Mouse (Mus musculus): ENCODE data around the gene Tspan12.

Gene Tspan12

GRCm38 (mm10) chr6:21787274-21787673, 65.0 kb downstream of the Tspan12 start:
- DNase-seq (ENCODE audit: inconsistent age in 2 of 2, low spot score in 1 of 2): peak in 1 of 2 experiments; percentile 22

DNA sequence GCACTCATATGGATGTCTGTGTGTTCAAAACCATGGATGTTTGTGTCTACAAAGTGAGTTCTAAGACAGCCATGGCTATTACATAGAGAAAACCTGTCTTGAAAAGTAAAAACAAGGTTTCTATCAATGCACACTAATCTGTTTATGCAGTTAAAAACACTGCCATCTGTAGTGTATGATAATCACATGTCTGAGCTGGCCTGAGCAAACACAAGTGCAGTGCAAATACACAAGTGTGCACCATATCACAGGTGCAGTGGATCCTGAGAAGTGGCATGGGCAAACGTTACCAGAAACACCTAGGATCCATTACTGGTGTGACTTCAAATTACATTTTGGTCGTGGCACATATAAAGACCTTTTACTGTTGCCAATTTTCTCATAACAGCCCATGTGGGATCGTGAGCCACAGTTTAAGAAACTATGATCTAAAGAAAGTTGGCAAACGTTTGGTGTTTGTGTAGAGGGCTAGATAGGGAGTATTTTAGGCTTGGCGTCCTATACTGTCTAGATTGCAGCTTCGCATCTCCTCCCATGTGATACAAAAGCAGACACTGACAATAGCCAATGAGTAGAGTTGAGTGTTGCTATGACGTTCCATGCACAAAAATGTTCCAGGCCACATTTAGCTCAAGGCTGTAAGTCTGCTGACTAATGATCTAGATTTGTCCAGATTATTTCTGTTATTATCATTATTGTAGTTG, 78.0 kb downstream of the Tspan12 start:
- no peak for DNase-seq (ENCODE audit: inconsistent age in 2 of 2, low spot score in 1 of 2)

DNA sequence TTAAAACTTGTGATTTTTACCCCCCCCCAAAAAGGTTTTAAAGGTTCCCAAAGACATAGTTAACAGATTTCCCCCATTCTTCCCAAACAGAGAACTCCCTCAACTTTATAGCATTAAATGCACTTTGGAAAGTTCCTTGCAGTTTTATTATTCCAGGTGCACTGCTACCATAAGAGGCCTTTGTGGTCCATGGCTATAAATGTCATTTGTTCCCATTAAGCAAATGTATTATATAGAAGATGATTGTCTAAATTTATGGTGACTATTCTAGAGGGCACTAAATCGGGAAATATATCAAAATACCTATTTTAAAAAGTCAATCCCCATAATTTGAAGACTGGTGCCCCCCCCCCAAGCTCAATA, 82.9 kb downstream of the Tspan12 start:
- DNase-seq (ENCODE audit: inconsistent age in 2 of 2, low spot score in 1 of 2): no peak

DNA sequence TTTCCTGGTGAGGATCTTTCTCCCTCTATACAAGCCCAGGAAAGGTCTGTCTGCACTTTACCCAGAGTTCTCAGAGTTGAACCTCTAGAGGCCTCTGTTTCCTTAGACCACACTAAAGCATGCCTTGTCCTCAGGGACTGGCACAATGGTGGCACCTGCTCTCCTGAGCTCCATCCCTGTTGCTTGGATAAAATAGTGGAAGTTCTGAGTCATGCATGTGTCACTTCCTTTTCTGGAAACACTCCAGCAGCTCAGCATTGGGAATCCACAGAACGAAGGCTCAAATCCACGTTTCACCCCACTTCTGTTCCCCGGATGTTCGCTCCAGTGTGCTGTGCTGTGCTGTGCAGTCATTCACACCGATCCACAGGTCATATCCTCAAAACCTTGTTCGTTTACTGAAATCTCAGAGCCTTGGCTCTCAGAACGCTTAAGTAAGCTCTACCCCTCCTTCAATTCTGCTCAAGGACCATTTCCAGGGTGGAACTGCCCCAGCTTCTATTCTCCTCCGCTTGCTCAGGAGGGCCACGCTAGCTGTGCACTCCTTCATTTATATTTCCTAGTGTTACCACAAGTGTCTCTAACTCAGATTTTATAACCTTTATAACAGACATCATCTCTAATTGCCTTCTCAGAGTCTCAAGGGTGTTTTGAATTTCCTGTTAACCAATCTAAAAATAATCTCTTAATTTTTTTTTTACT, 83.4 kb downstream of the Tspan12 start:
- peak; percentile 48 to 86 for DNase-seq (ENCODE audit: inconsistent age in 2 of 2, low spot score in 1 of 2)

- DNase-seq (ENCODE audit: inconsistent age in 2 of 2, low spot score in 1 of 2): no peak
Observed at GRCm38 (mm10) chr6:21767787-21768221, 84.5 kb downstream of the Tspan12 start.

DNA sequence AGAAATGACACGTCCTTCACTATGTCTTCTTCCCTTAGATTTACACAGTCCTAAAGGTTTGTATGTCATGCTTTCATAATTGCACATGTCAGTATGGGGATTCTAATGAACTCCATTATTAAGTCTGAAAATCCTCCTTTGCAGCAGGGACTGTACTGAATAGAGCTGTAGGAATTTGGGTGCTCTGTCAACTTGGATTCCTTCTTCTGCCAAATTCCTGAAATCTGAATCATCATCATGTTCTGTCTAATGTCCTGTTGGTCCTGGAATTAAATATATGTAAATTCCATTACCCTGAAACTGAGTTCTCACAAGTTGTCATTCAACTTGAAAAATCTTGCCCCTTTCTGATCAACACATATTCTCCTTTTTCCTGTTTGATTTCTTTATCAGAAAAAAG, 104.8 kb downstream of the Tspan12 start:
- no peak for DNase-seq (ENCODE audit: inconsistent age in 2 of 2, low spot score in 1 of 2)

DNA sequence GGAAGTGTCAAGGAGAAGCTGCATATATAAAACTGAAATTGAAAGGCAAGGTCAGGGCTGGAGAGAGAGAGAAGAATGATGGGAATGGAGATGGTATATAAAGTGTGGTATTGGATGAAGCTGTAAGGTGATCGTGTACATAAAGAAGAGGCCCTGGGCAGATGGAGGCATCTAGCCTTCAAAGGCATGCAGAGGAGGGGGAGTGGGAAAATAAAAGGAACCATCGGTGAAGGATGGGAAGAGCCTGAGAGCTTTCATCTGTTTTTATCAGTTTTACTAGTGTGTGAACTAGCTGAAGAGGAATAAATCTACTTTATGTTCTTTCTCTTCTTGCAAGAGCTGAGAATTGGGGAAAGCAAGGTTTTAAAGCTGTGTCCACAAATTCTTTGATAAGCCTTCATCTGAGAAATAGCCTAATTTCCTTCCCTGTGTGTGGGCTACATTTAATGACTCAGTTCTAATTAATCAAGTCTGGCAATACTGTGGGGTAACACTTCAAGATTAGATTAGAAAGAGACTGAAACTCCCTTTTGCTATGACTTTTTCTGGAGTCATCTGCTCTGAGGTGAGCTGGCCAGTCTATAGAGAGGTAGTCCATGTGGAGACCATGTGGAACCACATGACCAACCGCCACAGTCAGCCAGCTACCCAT, 107.6 kb downstream of the Tspan12 start:
- DNase-seq (ENCODE audit: inconsistent age in 2 of 2, low spot score in 1 of 2): no peak

- no peak for DNase-seq (ENCODE audit: inconsistent age in 2 of 2, low spot score in 1 of 2)
Observed at GRCm38 (mm10) chr6:21740606-21741005, 111.7 kb downstream of the Tspan12 start.

GRCm38 (mm10) chr6:21722238-21722637, 130.1 kb downstream of the Tspan12 start:
- no peak for DNase-seq (ENCODE audit: inconsistent age in 2 of 2, low spot score in 1 of 2)
